Mouse (Mus musculus) hindbrain, embryonic 11.5 days (tissue): Measurements from ENCODE around the gene Syn3. TPM values are rescaled to one million over a fixed set of nuclear protein-coding genes. Genes with fewer than 3 reads are reported as not detected.

ENCODE experiments used
- ATAC-seq: fragments of 200-750 bp; cut with Nextera tagmentation; 2 replicates; pipeline ENCODE4 v1.8.0; 2017; ENCODE audit warnings: mild to moderate bottlenecking, moderate TSS enrichment, moderate library complexity; ENCODE audit not compliant: low FRiP score
- DNase-seq: peaks from one replicate; pipeline ENCODE4 v3.0.0-alpha.2; 2015; ENCODE audit warnings: low spot score
- H3K27ac ChIP-seq: fragments of 300-500 bp; sonication (generic); 2 replicates; pipeline ENCODE4 v1.5.1; 2014; ENCODE audit warnings: mild to moderate bottlenecking, low read depth, low read length
- H3K27me3 ChIP-seq: fragments of 300-500 bp; sonication (generic); 2 replicates; pipeline ENCODE4 v1.6.1; 2014; ENCODE audit warnings: mild to moderate bottlenecking, low read length, moderate library complexity, mixed read lengths; ENCODE audit not compliant: control insufficient read depth, insufficient read depth
- H3K36me3 ChIP-seq: fragments of 300-500 bp; sonication (generic); 2 replicates; pipeline ENCODE4 v1.6.1; 2014; ENCODE audit warnings: mild to moderate bottlenecking, low read length, moderate library complexity, mixed read lengths; ENCODE audit not compliant: control insufficient read depth, insufficient read depth
- H3K4me1 ChIP-seq: fragments of 300-500 bp; sonication (generic); replicated peaks from 2 replicates; pipeline ENCODE4 v1.6.1; 2014; ENCODE audit warnings: low read length, mixed read lengths; ENCODE audit not compliant: control insufficient read depth, insufficient read depth
- H3K4me2 ChIP-seq: fragments of 300-500 bp; sonication (generic); replicated peaks from 2 replicates; pipeline ENCODE4 v1.6.1; 2014; ENCODE audit warnings: mild to moderate bottlenecking, low read depth, low read length
- H3K4me3 ChIP-seq: fragments of 300-500 bp; sonication (generic); 2 replicates; pipeline ENCODE4 v1.5.1; 2014; ENCODE audit warnings: low read depth, low read length
- H3K9ac ChIP-seq: fragments of 300-500 bp; sonication (generic); 2 replicates; pipeline ENCODE4 v1.6.1; 2014; ENCODE audit warnings: low read depth, low read length
- H3K9me3 ChIP-seq: fragments of 300-500 bp; sonication (generic); 2 replicates; pipeline ENCODE4 v1.6.1; 2016; ENCODE audit warnings: low read length; ENCODE audit not compliant: control insufficient read depth
- WGBS: fragments of 180-500 bp; shearing (Covaris S2); extraction: QIAGEN DNeasy Blood & Tissue Kit; methylation state at CpG from one replicate; pipeline ENCODE4 v1.1.7; 2014; 5-methylcytosine and 5-hydroxymethylcytosine counted together
- polyA plus RNA-seq: library from polyadenylated mRNA; unstranded; fragments of >200 nt; fragmentation: Nextera tagmentation; extraction: Ambion mirVana; gene quantifications from 2 replicates; pipeline ENCODE4 v1.2.1, GENCODE M21; 2014

The Syn3 gene
- polyA plus RNA-seq, 1 experiment from 2014 or later = 5.9 TPM

DNA sequence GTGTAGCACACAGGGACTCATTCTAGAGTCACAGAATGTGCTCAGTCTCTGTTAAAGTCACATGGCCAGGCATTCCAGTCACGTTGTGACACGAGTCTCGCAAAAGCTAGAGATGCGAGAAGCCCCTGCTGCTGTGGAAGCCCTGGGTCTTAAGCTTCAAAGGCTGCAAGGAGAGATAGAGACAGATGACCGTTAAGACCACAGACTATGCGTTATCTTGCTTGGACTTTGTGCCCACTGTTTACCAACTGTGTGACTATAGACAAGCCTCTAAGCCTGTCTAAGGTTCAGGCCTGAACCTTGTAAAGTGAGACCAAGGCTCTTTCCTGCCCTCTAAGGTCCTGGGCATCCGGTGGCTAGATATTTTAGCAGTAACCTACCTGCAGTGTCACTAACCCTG lies 156.0 kb downstream of the Syn3 start:
- no peak overlapping the region for H3K27ac ChIP-seq
- no peak overlapping the region for H3K4me2 ChIP-seq
- no peaks in the 10 kb centered on the region for H3K4me1 ChIP-seq
- H3K9ac ChIP-seq = no peak overlapping the region
- no peaks in the 10 kb centered on the region for H3K36me3 ChIP-seq
- DNase-seq (no peak), ATAC-seq (no peak)
- 70% methylated on average over 7 of the region's 7 CpGs for WGBS
- no peaks in the 10 kb centered on the region for H3K9me3 ChIP-seq
- H3K4me3 ChIP-seq = no peak overlapping the region
- H3K27me3 ChIP-seq = no peaks in the 10 kb centered on the region

- no peaks in the 10 kb centered on the region for H3K4me1 ChIP-seq
- no peak for DNase-seq
- no peak for ATAC-seq
- no peaks in the 10 kb centered on the region for H3K36me3 ChIP-seq
- 83% methylated on average over 4 of the region's 4 CpGs for WGBS
- H3K4me2 ChIP-seq = no peak overlapping the region
- H3K4me3 ChIP-seq = no peak overlapping the region
- H3K9ac ChIP-seq = no peak overlapping the region
- no peak overlapping the region for H3K27ac ChIP-seq
- no peaks in the 10 kb centered on the region for H3K27me3 ChIP-seq
- no peaks in the 10 kb centered on the region for H3K9me3 ChIP-seq
Observed at GRCm38 (mm10) chr10:86342151-86342550, 156.5 kb downstream of the Syn3 start.

DNA sequence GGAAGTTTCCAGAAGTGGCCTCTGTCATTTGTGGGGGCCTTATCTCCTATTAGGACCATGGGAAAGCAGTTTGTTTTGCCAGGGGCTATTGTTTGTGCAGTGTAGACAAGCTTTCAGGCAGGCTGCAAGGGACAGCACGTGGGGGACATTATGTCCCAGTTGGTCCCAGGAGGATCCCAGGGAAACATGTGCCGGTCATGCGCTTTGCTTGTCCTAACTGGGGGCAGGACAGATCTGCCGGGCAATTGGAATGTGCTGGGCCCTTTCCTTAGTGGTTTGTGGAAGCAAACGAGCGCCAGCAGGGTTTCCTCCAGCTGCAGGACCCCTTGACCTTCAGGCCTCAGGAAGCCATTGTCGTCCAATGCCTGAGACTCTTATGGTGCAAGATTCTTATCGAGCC lies 157.1 kb downstream of the Syn3 start:
- Histone ChIP-seq H3K27me3 (no peaks in the 10 kb centered on the region), H3K4me3 (no peak overlapping the region), H3K36me3 (no peaks in the 10 kb centered on the region), H3K4me2 (no peak overlapping the region), H3K27ac (no peak overlapping the region), H3K4me1 (no peaks in the 10 kb centered on the region), H3K9ac (no peak overlapping the region), H3K9me3 (no peaks in the 10 kb centered on the region)
- DNase-seq = peak; percentile 31
- 20% methylated on average over 8 of the region's 8 CpGs for WGBS
- no peak for ATAC-seq

DNA sequence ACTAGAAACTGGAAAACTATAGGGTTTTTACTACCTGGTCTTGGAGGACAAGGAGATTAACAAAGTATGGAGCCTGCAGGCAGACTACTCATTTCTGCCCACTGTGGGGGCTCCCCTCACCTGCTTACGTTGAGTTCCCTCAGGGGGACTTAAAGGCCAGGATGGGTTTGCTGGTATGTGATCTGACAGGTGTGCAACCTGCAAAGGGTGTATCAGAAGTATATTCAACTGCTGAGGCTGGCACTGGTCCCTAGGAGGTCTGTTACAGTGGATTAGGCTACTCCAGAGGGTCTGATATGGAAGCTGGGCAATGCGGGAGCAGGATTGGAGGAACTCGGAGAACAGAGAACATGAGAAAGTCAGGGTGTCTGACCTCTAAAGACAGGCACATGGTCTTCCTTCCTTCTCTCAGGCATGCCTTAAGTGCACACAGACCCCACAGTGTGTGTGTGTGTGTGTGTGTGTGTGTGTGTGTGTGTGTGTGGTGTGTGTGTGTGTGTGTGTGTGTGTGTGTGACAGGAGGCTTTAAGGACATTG lies 157.6 kb downstream of the Syn3 start:
- no peak for ATAC-seq
- Histone ChIP-seq H3K4me3 (no peak overlapping the region), H3K9ac (no peak overlapping the region), H3K27ac (no peak overlapping the region), H3K4me2 (no peak overlapping the region), H3K36me3 (no peaks in the 10 kb centered on the region), H3K9me3 (no peaks in the 10 kb centered on the region), H3K4me1 (no peaks in the 10 kb centered on the region), H3K27me3 (no peaks in the 10 kb centered on the region)
- no peak for DNase-seq
- WGBS = 75% methylated on average over 3 of the region's 3 CpGs

DNA sequence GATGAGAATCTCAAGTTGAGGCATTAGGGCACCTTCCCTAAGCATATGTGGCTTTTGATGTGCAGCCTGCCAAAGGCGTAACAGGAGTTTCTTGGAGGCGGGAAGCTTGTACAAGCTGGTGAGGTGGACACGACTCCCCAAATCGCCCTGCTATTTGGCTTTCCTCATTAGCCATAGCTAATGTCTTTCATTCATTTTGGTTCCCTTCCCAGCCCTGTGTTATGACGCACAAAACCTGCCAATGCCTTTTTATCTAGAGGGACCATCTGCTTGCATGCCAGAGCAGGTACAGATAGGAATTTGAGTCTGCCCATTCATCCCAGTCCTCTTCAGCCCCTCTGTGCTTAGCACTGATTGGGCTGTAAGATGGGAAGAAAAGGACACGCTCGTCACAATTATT lies 158.3 kb downstream of the Syn3 start:
- H3K4me1 ChIP-seq = no peaks in the 10 kb centered on the region
- ATAC-seq = no peak

GRCm38 (mm10) chr10:86339649-86340379 lies 158.9 kb downstream of the Syn3 start:
- Histone ChIP-seq H3K36me3 (no peaks in the 10 kb centered on the region), H3K27me3 (no peaks in the 10 kb centered on the region), H3K9me3 (no peaks in the 10 kb centered on the region), H3K4me1 (no peaks in the 10 kb centered on the region), H3K4me3 (no peak overlapping the region), H3K27ac (no peak overlapping the region), H3K4me2 (no peak overlapping the region), H3K9ac (no peak overlapping the region)
- ATAC-seq (no peak), DNase-seq (no peak)
- 87% methylated on average over 2 of the region's 2 CpGs for WGBS

More for the DNA sequence above, 158.3 kb downstream of the Syn3 start:
- Histone ChIP-seq H3K9ac (no peak overlapping the region), H3K36me3 (no peaks in the 10 kb centered on the region), H3K27me3 (no peaks in the 10 kb centered on the region), H3K4me2 (no peak overlapping the region), H3K4me3 (no peak overlapping the region), H3K9me3 (no peaks in the 10 kb centered on the region), H3K27ac (no peak overlapping the region)
- no peak for DNase-seq
- WGBS = 77% methylated on average over 7 of the region's 7 CpGs

GRCm38 (mm10) chr10:86339121-86339520 lies 159.6 kb downstream of the Syn3 start:
- no peaks in the 10 kb centered on the region for H3K27me3 ChIP-seq
- no peak overlapping the region for H3K27ac ChIP-seq
- no peak overlapping the region for H3K4me2 ChIP-seq
- H3K4me3 ChIP-seq = no peak overlapping the region
- ATAC-seq = no peak
- DNase-seq = no peak
- H3K36me3 ChIP-seq = no peaks in the 10 kb centered on the region
- 91% methylated on average over 4 of the region's 4 CpGs for WGBS
- H3K4me1 ChIP-seq = no peaks in the 10 kb centered on the region
- no peak overlapping the region for H3K9ac ChIP-seq
- H3K9me3 ChIP-seq = no peaks in the 10 kb centered on the region

- H3K4me1 ChIP-seq = no peaks in the 10 kb centered on the region
Observed at GRCm38 (mm10) chr10:86338121-86338715, 160.5 kb downstream of the Syn3 start.

DNA sequence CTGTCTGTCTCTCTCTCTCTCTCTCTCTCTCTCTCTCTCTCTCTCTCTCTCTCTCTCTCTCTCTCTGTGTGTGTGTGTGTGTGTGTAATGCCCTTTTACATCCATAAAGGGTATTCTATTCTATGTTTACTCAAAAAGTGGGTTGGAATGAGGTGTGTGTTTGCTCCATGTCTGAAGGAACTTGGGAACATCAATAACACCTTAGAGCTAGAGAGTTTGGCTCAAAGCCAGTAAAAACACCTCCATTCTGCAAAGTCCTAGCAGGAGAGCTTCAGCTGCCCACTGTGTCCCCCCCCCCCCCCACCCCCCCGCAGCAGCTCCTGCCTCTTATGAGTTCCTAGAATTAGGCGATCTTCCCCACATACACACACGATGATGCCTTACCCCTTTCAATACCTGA lies 161.5 kb downstream of the Syn3 start:
- H3K9me3 ChIP-seq = no peaks in the 10 kb centered on the region
- no peak overlapping the region for H3K4me2 ChIP-seq
- DNase-seq (no peak), ATAC-seq (no peak)
- no peaks in the 10 kb centered on the region for H3K36me3 ChIP-seq
- no peaks in the 10 kb centered on the region for H3K27me3 ChIP-seq
- WGBS = 48% methylated on average over 2 of the region's 3 CpGs
- H3K9ac ChIP-seq = no peak overlapping the region
- H3K27ac ChIP-seq = no peak overlapping the region
- no peak overlapping the region for H3K4me3 ChIP-seq
- no peaks in the 10 kb centered on the region for H3K4me1 ChIP-seq

More at GRCm38 (mm10) chr10:86338121-86338715, 160.5 kb downstream of the Syn3 start:
- Histone ChIP-seq H3K4me2 (no peak overlapping the region), H3K4me3 (no peak overlapping the region), H3K27ac (no peak overlapping the region), H3K9ac (no peak overlapping the region), H3K27me3 (no peaks in the 10 kb centered on the region), H3K36me3 (no peaks in the 10 kb centered on the region), H3K9me3 (no peaks in the 10 kb centered on the region)
- ATAC-seq (no peak), DNase-seq (no peak)
- 36% methylated on average over 4 of the region's 4 CpGs for WGBS
